Mouse (Mus musculus) liver, postnatal 0 days (tissue): ENCODE measurements around the gene Naa15.

Experiments used
- CTCF ChIP-seq: sonication (generic); IDR thresholded peaks from 2 replicates; pipeline ENCODE4 v1.5.1; 2016; ENCODE audit warnings: antibody characterized with exemption, low read depth
- EP300 ChIP-seq: IDR thresholded peaks from 2 replicates; pipeline ENCODE4 v1.6.1; 2016; ENCODE audit warnings: antibody characterized with exemption, low read depth, mild to moderate bottlenecking

DNA sequence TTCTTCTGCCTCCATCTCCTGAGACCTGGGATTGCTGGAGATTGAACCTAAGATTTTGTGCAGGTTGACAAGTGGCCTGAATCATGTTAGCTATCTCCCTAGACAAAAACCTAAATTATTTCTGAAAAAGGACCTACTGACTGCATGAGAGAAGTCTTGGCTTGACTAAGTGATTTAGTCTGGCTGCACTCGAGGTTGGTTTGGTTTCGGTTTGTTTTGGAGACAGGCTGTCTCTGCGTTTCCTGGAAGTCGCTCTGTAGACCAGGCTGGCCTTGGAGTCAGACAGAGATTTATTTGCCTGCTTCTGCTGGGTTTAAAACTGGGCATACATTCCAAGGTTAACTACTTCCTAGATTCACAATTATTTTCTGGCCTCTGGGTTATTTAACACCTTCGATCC is 42.1 kb upstream of the Naa15 start:
- TF ChIP-seq CTCF (no peak), EP300 (no peak)
